Mouse (Mus musculus) megakaryocyte, embryonic 14.5 days (primary cell): ENCODE results near the gene Hoxd12. TPM values are rescaled to one million over a fixed set of nuclear protein-coding genes. Genes with fewer than 3 reads are reported as not detected.

ENCODE experiments used
- H3K27me3 ChIP-seq: replicated peaks from 2 replicates; pipeline ENCODE3; 2012; ENCODE audit warnings: inconsistent platforms
- H3K36me3 ChIP-seq: replicated peaks from 2 replicates; pipeline ENCODE3; 2012; ENCODE audit warnings: low read length, inconsistent platforms, mixed read lengths
- H3K4me1 ChIP-seq: 2 replicates; pipeline ENCODE4 v1.6.1; 2012; ENCODE audit warnings: inconsistent platforms
- H3K4me3 ChIP-seq: replicated peaks from 2 replicates; pipeline ENCODE3; 2012; ENCODE audit warnings: moderate library complexity, mild to moderate bottlenecking, inconsistent platforms
- H3K9me3 ChIP-seq: 2 replicates; pipeline ENCODE4 v1.6.1; 2012; ENCODE audit warnings: inconsistent platforms
- FLI1 ChIP-seq: IDR thresholded peaks from 2 replicates; pipeline ENCODE4 v1.6.1; 2012; ENCODE audit warnings: low read length, inconsistent platforms, mixed read lengths
- GATA1 ChIP-seq: IDR thresholded peaks from 3 replicates; pipeline ENCODE4 v1.6.1; 2012; ENCODE audit warnings: mixed read lengths, low read length, inconsistent platforms, borderline replicate concordance
- polyA plus RNA-seq: library from polyadenylated mRNA; stranded (reverse); fragments of >175 nt; gene quantifications from 2 replicates; pipeline ENCODE4 v1.2.3, GENCODE M21; 2012; ENCODE audit warnings: low replicate concordance; ENCODE audit not compliant: insufficient read depth

The Hoxd12 gene
- polyA plus RNA-seq, 1 experiment, result not detected

DNA sequence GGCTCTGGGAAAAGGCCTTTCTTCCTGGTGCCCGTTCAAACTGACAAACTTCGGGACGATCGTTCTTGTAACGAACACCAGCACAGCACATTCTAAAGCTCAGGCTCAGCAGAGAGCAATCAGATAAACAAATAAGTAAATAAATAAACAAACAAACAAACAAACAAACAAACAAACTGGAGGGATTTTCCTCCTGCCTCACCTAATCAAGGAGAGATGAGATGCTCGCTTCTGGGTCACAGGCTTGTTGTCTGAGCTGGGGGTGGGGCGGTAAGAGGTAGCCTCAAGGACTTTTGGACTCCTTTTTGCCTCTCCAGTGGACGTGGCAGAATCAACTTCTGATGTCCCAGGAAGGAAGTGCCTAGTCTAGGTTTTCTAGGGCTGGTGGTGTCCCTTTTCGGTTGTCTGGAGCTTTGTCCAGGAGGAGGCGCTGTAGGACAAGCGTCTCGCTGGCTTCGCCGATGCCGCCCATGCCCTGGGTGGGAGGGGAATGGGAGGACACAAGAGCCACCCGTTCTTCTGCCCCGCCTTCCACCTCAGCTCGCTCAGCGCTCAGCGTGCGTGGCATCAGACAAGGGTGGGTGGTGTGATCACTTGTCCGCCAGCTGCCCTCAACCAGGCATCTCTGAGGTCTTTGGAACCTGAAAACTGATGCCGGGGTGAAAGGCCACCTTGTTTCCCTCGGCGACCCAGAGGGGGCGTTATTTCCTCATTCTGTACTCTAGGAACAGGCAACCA, 40.9 kb downstream of the Hoxd12 start:
- Histone ChIP-seq H3K4me1 (peaks cover 28% of the 10 kb centered on the region), H3K27me3 (peaks cover 85% of the 10 kb centered on the region), H3K36me3 (no peaks in the 10 kb centered on the region), H3K9me3 (no peaks in the 10 kb centered on the region), H3K4me3 (peak overlapping the region; percentile 89)
- TF ChIP-seq GATA1, result no peak
- no peak for TF ChIP-seq FLI1

DNA sequence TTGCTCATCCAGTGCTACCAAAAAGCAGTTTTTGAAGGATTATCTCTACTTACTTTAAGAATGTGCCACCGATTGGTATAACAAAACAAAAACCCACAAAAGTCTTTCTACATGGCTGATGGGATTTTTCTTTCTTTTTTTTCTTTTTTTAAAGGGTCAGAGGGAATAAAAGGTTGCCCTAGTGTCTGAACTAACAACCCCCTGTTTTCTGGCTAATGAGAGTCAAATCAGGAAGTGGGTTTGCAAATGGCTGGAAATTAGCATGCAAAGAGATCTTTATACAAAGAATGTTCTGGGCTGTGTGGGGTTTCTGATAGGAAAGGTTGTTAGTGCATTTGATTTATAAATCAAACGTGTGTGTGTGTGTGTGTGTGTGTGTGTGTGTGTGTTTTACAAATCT, 45.6 kb downstream of the Hoxd12 start:
- TF ChIP-seq GATA1 (no peak), FLI1 (no peak)
- Histone ChIP-seq H3K4me1 (peaks cover 10% of the 10 kb centered on the region), H3K36me3 (no peaks in the 10 kb centered on the region), H3K27me3 (peaks cover 85% of the 10 kb centered on the region), H3K9me3 (no peaks in the 10 kb centered on the region), H3K4me3 (no peak overlapping the region)

DNA sequence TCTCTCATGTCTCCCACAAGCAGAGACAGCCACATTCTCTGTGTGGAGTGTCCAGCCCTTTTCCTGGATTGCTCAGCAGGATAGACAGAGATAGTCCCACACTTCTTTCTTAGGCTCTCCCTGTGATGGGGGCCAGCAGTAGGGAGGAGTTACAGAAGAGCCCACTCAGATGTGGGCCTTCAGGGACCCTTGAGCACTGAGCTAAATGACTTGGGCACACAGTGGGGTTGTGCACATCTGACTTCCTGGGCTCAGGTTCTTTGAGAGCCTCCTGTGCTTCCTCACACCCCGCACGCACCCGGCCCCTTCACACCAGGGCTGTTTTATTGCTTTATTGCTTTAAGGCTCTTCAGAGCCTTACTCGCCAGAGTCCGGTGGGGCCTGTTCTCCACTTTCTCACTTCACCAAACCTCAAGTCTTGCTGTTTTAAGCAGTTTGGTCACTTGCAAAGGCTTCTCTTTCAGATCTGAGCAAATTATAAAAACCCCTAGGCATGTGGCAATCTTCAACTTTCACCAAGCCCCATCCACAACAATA, 46.2 kb downstream of the Hoxd12 start:
- H3K36me3 ChIP-seq, result no peaks in the 10 kb centered on the region
- peaks cover 85% of the 10 kb centered on the region for H3K27me3 ChIP-seq
- TF ChIP-seq FLI1, result no peak
- no peak for TF ChIP-seq GATA1

DNA sequence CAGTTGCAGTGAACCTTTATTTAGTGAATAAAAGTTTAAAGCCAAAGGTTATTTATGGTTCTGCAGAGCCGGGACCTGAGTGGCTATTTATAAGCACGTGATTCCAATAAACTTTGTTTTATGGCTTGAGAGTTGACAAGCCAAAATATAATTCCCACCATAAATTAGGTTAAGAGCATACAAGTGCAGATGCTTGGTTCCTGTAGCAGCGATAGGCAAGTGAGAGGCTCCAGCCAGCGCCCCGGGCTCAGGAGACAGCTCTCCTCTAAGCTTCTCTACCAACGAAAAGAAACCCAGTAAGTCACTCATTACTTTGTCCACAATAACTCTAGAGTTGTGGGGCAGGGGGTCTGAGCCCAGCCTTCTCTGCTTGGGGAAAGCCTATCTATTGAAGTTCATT, 47.1 kb downstream of the Hoxd12 start:
- TF ChIP-seq GATA1, result no peak
- TF ChIP-seq FLI1, result no peak
- peaks cover 86% of the 10 kb centered on the region for H3K27me3 ChIP-seq
- no peak overlapping the region for H3K4me3 ChIP-seq

More for the DNA sequence above, 46.2 kb downstream of the Hoxd12 start:
- Histone ChIP-seq H3K9me3 (no peaks in the 10 kb centered on the region), H3K4me1 (peaks cover 4% of the 10 kb centered on the region), H3K4me3 (no peak overlapping the region)

DNA sequence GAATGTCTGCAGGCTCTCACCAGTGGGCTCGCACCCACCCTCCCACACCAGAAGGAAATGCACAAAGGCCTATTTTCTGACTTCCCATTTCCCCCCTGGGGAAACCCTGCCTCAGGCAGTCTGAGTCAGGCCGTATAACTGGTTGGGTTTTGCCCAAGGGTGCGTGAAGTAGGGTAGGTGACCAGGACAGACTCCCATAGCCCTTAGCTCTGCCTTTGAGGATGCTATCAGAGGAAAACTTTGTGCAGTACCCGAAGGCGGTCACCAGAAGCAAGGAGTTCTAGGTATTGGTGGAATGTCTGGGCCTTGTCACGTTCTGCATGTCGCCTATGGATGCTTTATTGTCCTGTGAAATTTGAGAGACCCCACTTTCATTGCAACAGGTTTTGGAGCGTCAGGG, 48.1 kb downstream of the Hoxd12 start:
- H3K4me3 ChIP-seq, result no peak overlapping the region
- H3K27me3 ChIP-seq, result peaks cover 87% of the 10 kb centered on the region
- H3K9me3 ChIP-seq, result no peaks in the 10 kb centered on the region
- H3K4me1 ChIP-seq, result no peaks in the 10 kb centered on the region; the same call in 1 of the 2 replicates
- H3K36me3 ChIP-seq, result no peaks in the 10 kb centered on the region
- TF ChIP-seq FLI1 (no peak), GATA1 (no peak)

More for the DNA sequence above, 47.1 kb downstream of the Hoxd12 start:
- Histone ChIP-seq H3K4me1 (no peaks in the 10 kb centered on the region; the same call in 1 of the 2 replicates), H3K9me3 (no peaks in the 10 kb centered on the region), H3K36me3 (no peaks in the 10 kb centered on the region)

DNA sequence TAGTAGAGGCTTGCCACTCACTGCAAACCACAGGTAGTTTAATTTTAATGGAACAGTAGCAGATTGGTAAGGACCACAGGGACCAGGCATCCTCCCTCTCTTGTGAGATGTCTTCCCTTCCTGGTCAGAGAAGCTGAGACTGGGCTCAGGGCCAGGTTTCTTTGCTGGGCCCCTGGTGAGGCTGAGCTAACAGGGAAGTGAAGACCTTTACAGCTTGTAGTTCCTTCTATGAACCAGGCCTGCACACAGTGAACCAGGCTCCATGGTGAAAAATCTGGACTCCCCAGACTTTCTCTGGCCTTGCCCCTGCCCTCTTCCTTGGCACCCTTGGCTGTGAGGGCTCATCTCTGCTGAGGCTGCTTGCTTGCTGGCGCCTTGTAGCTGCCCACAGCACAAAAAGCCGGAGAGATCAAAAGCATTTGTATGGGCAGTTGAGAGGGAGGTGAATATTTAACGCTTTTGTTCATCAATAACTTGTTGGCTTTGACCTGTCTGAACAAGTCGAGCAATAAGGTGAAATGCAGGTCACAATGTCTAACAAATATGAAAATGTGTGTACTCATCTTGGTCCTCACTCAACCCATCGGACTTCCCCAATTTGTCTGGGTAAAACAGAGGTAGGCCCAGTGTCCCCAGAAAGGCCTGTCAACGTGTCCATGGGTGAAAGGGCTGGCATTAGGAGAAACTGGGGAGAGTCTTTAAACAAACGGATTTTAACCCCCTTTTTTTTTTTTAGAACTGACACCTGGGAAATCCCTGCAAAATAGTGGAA, 49.6 kb downstream of the Hoxd12 start:
- no peaks in the 10 kb centered on the region; the same call in 1 of the 2 replicates for H3K4me1 ChIP-seq
- no peak overlapping the region for H3K4me3 ChIP-seq
- peaks cover 91% of the 10 kb centered on the region for H3K27me3 ChIP-seq
- TF ChIP-seq FLI1, result no peak
- TF ChIP-seq GATA1, result no peak
- H3K36me3 ChIP-seq, result no peaks in the 10 kb centered on the region
- H3K9me3 ChIP-seq, result no peaks in the 10 kb centered on the region

DNA sequence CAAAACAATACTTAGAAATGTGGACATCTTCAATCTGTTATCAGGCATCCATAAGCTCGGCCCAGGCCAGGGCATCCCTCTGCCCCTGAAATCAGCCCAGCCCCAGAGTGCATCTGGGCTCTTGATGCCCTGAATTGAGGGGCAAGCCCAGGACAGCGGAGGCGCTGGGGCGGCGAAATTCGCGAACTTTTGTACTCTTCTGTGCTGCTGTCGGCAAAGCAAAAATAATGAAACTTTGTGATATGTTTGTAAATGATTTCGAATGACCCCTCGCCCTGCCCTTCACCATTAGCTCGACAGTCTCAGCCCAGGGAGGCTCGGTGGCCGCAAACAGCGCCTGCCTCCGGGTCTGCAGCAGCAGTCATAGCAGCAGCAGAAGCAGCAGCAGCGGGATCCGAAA, 50.4 kb downstream of the Hoxd12 start:
- no peaks in the 10 kb centered on the region; the same call in 1 of the 2 replicates for H3K4me1 ChIP-seq

DNA sequence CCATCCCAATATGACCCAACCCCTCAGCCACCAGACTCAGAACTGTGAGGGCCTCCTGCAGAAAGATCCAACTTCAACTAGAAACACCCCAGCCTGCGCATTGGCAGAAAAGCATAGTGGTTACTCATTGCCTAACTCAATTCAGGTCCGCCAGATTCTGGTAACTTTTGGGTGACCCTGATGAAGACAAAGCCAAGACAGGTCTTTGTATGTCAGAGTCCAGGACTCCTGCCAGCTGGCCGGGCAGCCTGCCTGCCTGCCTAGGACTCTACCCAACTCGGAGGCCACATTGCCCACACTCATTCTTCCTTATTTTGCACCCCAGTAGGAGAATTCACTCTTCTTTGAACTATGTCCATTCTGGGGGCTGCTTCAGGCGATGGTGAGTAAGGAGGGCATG, 51.7 kb downstream of the Hoxd12 start, which contains the start of gene Gm28230:
Gm28230 (plus strand) TSS at position 178 of the 400 bp plus-strand sequence.
- Histone ChIP-seq H3K36me3 (no peaks in the 10 kb centered on the region), H3K4me3 (peak within 1 kb of the TSS; percentile 28), H3K9me3 (no peaks in the 10 kb centered on the region), H3K27me3 (peaks cover 91% of the 10 kb centered on the region), H3K4me1 (no peaks in the 10 kb centered on the region; the same call in 1 of the 2 replicates)
- TF ChIP-seq FLI1, result no peak
- TF ChIP-seq GATA1, result no peak

More for the DNA sequence above, 50.4 kb downstream of the Hoxd12 start:
- Histone ChIP-seq H3K27me3 (peaks cover 87% of the 10 kb centered on the region), H3K36me3 (no peaks in the 10 kb centered on the region), H3K4me3 (no peak overlapping the region), H3K9me3 (no peaks in the 10 kb centered on the region)
- TF ChIP-seq FLI1, result no peak
- TF ChIP-seq GATA1, result no peak

DNA sequence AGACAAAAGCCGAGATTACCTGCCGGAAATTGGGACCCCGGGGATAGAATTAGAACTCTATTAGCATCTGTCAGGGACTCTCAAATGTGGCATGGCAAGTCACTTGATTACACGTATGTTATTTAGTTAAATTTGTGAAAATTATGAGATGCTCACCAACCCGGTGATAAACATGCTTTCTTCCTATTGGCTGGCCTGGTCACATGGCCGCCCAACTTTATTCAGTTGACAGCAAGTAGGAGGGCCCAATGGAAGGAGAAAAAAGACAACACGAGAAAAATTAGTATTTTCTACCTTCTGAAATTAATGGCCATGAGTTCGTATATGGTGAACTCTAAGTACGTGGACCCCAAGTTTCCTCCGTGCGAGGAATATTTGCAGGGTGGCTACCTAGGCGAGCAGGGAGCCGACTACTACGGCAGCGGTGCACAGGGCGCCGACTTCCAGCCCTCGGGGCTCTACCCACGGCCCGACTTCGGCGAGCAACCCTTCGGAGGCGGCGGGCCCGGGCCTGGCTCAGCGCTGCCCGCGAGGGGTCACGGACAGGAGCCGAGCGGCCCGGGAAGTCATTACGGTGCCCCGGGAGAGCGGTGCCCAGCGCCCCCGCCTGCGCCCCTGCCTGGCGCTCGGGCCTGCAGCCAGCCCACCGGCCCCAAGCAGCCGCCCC, 52.3 kb downstream of the Hoxd12 start:
- Histone ChIP-seq H3K4me1 (no peaks in the 10 kb centered on the region; the same call in 1 of the 2 replicates), H3K4me3 (peak overlapping the region; percentile 28), H3K9me3 (no peaks in the 10 kb centered on the region), H3K36me3 (no peaks in the 10 kb centered on the region), H3K27me3 (peaks cover 92% of the 10 kb centered on the region)
- no peak for TF ChIP-seq GATA1

Other genes starting within 250 kb of the Hoxd12 start
- gene Lnpk, start 95.6 kb upstream of the Hoxd12 start, polyA plus RNA-seq, result 11.1 and 19.3 TPM in 2 replicates
- gene Evx2, start 15.5 kb upstream of the Hoxd12 start, polyA plus RNA-seq, result not detected in 2 replicates
- gene Hoxd13, start 6.7 kb upstream of the Hoxd12 start, polyA plus RNA-seq, result not detected in 2 replicates
- not detected in 2 replicates for gene Hoxd11, start 4.5 kb downstream of the Hoxd12 start, polyA plus RNA-seq
- gene Hoxd10, start 16.9 kb downstream of the Hoxd12 start, polyA plus RNA-seq, result not detected in 2 replicates
- not detected in 2 replicates for gene Hoxd9, start 22.7 kb downstream of the Hoxd12 start, polyA plus RNA-seq
- not detected in 2 replicates for gene Hoxd8, start 29.6 kb downstream of the Hoxd12 start, polyA plus RNA-seq
- gene Hoxd3, start 36.9 kb downstream of the Hoxd12 start, polyA plus RNA-seq, result not detected in 2 replicates
- gene Hoxd4, start 36.9 kb downstream of the Hoxd12 start, polyA plus RNA-seq, result not detected in 2 replicates
- not detected in 2 replicates for gene Gm28230, start 51.7 kb downstream of the Hoxd12 start, polyA plus RNA-seq
- not detected in 2 replicates for gene Hoxd1, start 88.0 kb downstream of the Hoxd12 start, polyA plus RNA-seq
- gene Mtx2, start 150.8 kb downstream of the Hoxd12 start, polyA plus RNA-seq, result 22.0 and 36.3 TPM in 2 replicates